Mouse (Mus musculus) forebrain, embryonic 15.5 days (tissue): ENCODE data around the gene Pate2. TPM values are rescaled to one million over a fixed set of nuclear protein-coding genes. Genes with fewer than 3 reads are reported as not detected.

Experiments
- ATAC-seq: fragments of 200-750 bp; cut with Nextera tagmentation; replicated peaks from 2 replicates; pipeline ENCODE4 v1.8.0; 2017; ENCODE audit warnings: mild to moderate bottlenecking, moderate TSS enrichment, moderate library complexity
- H3K27ac ChIP-seq: fragments of 300-500 bp; sonication (generic); replicated peaks from 2 replicates; pipeline ENCODE4 v1.5.1; 2015; ENCODE audit warnings: mild to moderate bottlenecking, inconsistent platforms
- H3K27me3 ChIP-seq: fragments of 300-500 bp; sonication (generic); 2 replicates; pipeline ENCODE4 v1.6.1; 2015; ENCODE audit warnings: inconsistent platforms
- H3K36me3 ChIP-seq: fragments of 300-500 bp; sonication (generic); 2 replicates; pipeline ENCODE4 v1.6.1; 2015; ENCODE audit warnings: mild to moderate bottlenecking, inconsistent platforms
- H3K4me1 ChIP-seq: fragments of 300-500 bp; sonication (generic); 2 replicates; pipeline ENCODE4 v1.6.1; 2015; ENCODE audit warnings: inconsistent platforms
- H3K4me2 ChIP-seq: fragments of 300-500 bp; sonication (generic); replicated peaks from 2 replicates; pipeline ENCODE4 v1.6.1; 2015; ENCODE audit warnings: mild to moderate bottlenecking, inconsistent platforms
- H3K4me3 ChIP-seq: fragments of 300-500 bp; sonication (generic); 2 replicates; pipeline ENCODE4 v1.5.1; 2015; ENCODE audit warnings: mild to moderate bottlenecking, inconsistent platforms
- H3K9ac ChIP-seq: fragments of 300-500 bp; sonication (generic); replicated peaks from 2 replicates; pipeline ENCODE4 v1.6.1; 2015; ENCODE audit warnings: mild to moderate bottlenecking, inconsistent platforms
- H3K9me3 ChIP-seq: fragments of 300-500 bp; sonication (generic); 2 replicates; pipeline ENCODE4 v1.6.1; 2016; ENCODE audit warnings: inconsistent platforms
- WGBS: fragments of 180-500 bp; shearing (Covaris S2); methylation state at CpG from one replicate; pipeline ENCODE4 v1.1.7; 2015; ENCODE audit warnings: mixed read lengths; 5-methylcytosine and 5-hydroxymethylcytosine counted together
- polyA plus RNA-seq: library from polyadenylated mRNA; unstranded; fragments of >200 nt; fragmentation: Nextera tagmentation; extraction: Ambion mirVana; gene quantifications from 2 replicates; pipeline ENCODE4 v1.2.1, GENCODE M21; 2015

The Pate2 gene
- polyA plus RNA-seq, 1 experiment from 2014 or later, result 1.6 TPM

DNA sequence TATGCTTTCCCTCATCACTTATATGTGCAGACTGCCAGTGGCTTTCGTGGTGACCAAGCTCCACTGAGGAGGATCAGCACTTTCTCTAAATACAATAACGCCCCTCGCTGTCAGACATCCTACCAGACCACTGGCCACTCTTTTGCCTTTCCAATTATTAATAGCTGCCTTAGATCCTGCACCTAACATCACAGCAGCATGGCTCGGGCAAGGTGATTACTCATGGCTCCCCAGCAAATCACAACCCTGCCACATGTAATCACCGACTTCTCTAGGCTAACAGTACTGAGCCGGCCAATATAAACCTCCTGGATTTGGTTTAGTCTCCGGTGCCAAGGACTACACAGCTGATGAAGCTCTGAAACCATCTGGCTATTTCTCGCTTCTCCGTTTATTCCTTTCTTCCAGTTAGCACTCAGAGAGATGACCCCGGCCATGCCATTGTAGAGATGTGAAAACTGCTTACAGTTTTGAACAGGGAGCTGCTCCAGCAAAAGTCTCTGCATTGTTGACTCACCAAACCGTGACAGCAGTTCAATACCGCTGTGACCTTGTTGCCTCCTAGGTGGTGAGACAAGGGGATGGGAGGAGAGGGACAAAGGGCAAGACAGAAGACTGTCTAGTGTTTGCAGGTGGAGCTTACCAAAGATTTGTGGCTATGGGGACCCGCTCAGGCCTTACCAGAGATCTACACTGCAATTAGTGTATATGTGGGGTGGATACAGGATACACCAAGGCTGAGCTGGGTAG, 30.9 kb upstream of the Pate2 start:
- no peaks in the 10 kb centered on the region; the same call in 1 of the 2 replicates for H3K4me1 ChIP-seq
- no peaks in the 10 kb centered on the region for H3K27me3 ChIP-seq
- no peak overlapping the region for H3K9ac ChIP-seq
- H3K27ac ChIP-seq, result no peak overlapping the region
- WGBS, result 73% methylated on average over 13 of the region's 13 CpGs
- no peak overlapping the region for H3K4me2 ChIP-seq
- ATAC-seq, result no peak
- H3K9me3 ChIP-seq, result no peaks in the 10 kb centered on the region
- H3K36me3 ChIP-seq, result 0 out of 2 replicates have a peak, but pooled peaks cover 6% of the 10 kb centered on the region
- no peak overlapping the region for H3K4me3 ChIP-seq

DNA sequence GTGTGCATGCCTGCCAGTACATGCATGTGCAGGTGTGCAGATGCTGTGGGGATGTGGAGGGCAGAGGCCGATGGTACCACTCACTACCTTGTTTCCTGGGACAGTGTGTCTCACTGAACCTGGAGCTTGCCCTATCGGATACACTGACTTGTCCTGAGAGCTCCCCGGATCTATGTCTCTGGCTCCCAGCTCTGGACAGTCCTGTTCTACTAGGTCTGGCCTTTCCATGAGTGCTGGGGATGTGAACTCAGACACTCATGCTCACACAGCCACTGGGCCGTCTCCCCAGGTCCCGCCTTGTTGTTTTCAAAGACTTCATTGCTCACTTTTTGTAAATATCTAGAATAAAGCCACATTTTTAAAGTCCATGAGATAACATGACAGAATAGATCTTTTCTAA, 29.1 kb upstream of the Pate2 start:
- H3K27me3 ChIP-seq, result no peaks in the 10 kb centered on the region
- H3K9me3 ChIP-seq, result no peaks in the 10 kb centered on the region
- ATAC-seq, result no peak
- no peak overlapping the region for H3K4me2 ChIP-seq
- H3K36me3 ChIP-seq, result peaks cover 15% of the 10 kb centered on the region; the same call in 1 of the 2 replicates
- H3K4me1 ChIP-seq, result no peaks in the 10 kb centered on the region; the same call in 1 of the 2 replicates
- no peak overlapping the region for H3K9ac ChIP-seq
- H3K4me3 ChIP-seq, result no peak overlapping the region
- 89% methylated on average over 5 of the region's 5 CpGs for WGBS
- no peak overlapping the region for H3K27ac ChIP-seq

DNA sequence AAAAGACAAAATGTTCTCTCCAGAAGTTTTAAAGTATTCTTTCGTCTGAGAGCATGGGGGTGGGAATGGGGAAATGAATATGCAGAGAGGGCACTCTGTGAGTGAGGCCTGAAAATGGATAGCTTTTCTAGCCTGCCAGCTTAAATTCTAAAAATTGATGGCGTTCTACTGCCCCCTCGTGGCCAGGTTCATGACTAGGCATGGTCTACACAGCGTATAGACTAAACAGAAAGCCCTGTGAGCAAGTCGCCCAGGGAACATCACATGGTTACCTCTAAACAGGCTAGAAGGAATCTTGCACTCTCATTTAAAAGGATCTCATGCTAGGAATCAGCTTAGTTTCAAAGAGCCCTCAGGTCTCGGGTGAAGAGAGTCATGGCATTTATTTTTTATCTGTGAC, 28.6 kb upstream of the Pate2 start:
- H3K27me3 ChIP-seq, result no peaks in the 10 kb centered on the region
- H3K9me3 ChIP-seq, result no peaks in the 10 kb centered on the region
- WGBS, result 8% methylated on average over 6 of the region's 6 CpGs
- H3K4me2 ChIP-seq, result no peak overlapping the region
- ATAC-seq, result peak; percentile 88
- H3K4me3 ChIP-seq, result no peak overlapping the region
- H3K27ac ChIP-seq, result no peak overlapping the region
- no peaks in the 10 kb centered on the region; the same call in 1 of the 2 replicates for H3K4me1 ChIP-seq
- H3K36me3 ChIP-seq, result peaks cover 15% of the 10 kb centered on the region; the same call in 1 of the 2 replicates
- no peak overlapping the region for H3K9ac ChIP-seq

DNA sequence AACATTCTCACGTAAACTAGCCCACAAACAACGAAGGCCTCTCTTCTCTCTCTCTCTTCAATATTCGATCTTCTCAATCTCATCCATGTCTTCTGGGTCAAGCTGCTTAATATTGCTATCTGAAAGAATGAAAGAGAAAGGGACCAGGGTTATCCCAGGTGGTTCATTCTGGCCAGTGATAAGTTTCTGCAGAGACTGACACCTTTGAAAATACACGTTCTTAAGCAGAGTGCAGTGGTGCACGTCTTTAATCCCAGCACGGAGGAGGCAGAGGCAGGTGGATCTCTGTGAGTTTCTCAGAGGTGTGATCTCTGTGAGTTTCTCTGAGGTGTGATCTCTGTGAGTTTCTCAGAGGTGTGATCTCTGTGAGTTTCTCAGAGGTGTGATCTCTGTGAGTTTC, 28.1 kb upstream of the Pate2 start:
- Histone ChIP-seq H3K9ac (no peak overlapping the region), H3K9me3 (no peaks in the 10 kb centered on the region), H3K4me3 (no peak overlapping the region), H3K27me3 (no peaks in the 10 kb centered on the region), H3K27ac (no peak overlapping the region), H3K36me3 (peaks cover 15% of the 10 kb centered on the region; the same call in 1 of the 2 replicates), H3K4me1 (no peaks in the 10 kb centered on the region; the same call in 1 of the 2 replicates), H3K4me2 (no peak overlapping the region)
- ATAC-seq, result no peak
- WGBS, result 77% methylated on average over 6 of the region's 6 CpGs

DNA sequence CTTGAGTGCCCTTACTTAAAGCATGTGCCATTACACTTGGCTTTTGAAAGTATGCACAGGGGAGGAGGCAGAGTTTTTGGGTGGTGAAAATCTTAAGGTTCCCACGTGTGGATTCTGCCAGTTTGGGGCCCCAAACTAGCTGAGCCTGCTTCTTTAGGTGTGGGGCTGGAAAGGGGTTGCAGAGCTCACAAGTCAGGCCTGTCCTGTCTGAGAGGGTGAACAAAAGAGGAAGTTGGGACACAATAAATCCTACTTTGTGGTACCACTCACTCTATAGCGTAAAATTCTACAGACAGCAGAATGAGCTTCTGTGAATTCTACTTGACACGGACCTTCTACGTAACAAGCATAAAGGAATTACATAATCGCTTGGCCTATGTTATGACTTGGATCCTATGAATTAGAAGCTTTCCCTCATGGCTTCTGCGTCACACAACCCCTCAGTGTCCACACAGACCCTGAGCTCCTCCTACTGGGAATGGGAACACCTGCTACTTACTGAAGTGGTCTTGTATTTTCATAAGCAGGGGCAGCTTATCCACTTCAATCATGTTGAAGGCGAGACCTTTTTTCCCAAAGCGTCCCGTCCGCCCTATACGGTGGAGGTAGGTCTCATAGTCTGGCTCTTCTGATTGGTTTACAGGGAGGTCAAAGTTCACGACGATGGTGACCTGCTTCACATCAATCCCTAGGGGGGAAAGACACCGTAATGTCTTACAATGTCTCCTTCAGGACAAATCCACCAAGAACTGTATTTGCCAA, 26.8 kb upstream of the Pate2 start:
- Histone ChIP-seq H3K4me1 (no peaks in the 10 kb centered on the region; the same call in 1 of the 2 replicates), H3K9ac (no peak overlapping the region), H3K36me3 (peaks cover 15% of the 10 kb centered on the region; the same call in 1 of the 2 replicates), H3K27me3 (no peaks in the 10 kb centered on the region), H3K4me2 (no peak overlapping the region), H3K4me3 (no peak overlapping the region), H3K9me3 (no peaks in the 10 kb centered on the region), H3K27ac (no peak overlapping the region)
- WGBS, result 88% methylated on average over 14 of the region's 14 CpGs
- no peak for ATAC-seq

DNA sequence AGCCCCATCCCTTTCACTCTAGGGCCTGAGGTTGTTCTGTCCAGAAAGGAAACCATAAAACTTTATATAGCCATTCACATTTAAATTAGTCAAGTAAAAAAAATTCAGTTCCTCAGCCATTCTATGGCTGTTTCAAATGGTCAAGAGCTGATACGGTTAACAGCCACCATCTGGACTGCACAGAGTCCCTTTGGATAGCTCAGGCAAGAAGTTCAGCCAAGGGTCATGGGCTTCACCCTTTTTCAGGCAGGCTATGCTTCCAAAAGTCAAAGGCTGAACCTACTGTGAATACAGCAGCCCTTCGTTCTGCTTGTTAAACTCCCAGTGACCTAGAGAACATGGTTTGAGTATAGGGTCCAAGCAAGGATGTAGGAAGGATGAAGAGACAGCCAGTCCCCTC, 25.4 kb upstream of the Pate2 start:
- H3K4me1 ChIP-seq, result no peaks in the 10 kb centered on the region
- H3K36me3 ChIP-seq, result peaks cover 15% of the 10 kb centered on the region; the same call in 1 of the 2 replicates
- H3K27me3 ChIP-seq, result no peaks in the 10 kb centered on the region
- no peak overlapping the region for H3K4me3 ChIP-seq
- ATAC-seq, result no peak
- no peak overlapping the region for H3K4me2 ChIP-seq
- H3K9ac ChIP-seq, result no peak overlapping the region
- H3K27ac ChIP-seq, result no peak overlapping the region
- 84% methylated on average over 2 of the region's 2 CpGs for WGBS
- no peaks in the 10 kb centered on the region for H3K9me3 ChIP-seq

DNA sequence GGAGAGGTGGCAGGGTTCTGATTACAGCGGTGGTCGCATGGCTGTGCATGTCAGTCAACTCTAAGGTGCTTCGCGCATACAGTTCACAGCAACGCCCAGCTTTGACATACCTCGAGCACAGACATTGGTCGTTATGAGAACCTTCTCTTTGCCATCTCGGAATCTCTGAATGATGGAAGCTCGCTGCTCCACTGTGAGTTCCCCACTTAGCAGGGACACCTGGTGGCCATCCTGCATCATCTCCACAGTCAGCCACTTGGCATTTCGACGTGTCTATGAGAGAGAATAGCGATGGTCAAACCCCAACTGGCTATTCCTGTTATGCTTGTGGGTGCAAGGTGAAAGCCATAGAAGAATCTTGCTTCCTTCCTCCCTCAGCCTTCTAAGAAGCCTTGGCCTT, 24.4 kb upstream of the Pate2 start:
- no peak for ATAC-seq
- no peak overlapping the region for H3K4me2 ChIP-seq
- H3K9me3 ChIP-seq, result no peaks in the 10 kb centered on the region
- peaks cover 15% of the 10 kb centered on the region; the same call in 1 of the 2 replicates for H3K36me3 ChIP-seq
- WGBS, result 76% methylated on average over 12 of the region's 12 CpGs
- no peaks in the 10 kb centered on the region for H3K4me1 ChIP-seq
- no peak overlapping the region for H3K4me3 ChIP-seq
- no peak overlapping the region for H3K9ac ChIP-seq
- no peak overlapping the region for H3K27ac ChIP-seq
- H3K27me3 ChIP-seq, result no peaks in the 10 kb centered on the region

DNA sequence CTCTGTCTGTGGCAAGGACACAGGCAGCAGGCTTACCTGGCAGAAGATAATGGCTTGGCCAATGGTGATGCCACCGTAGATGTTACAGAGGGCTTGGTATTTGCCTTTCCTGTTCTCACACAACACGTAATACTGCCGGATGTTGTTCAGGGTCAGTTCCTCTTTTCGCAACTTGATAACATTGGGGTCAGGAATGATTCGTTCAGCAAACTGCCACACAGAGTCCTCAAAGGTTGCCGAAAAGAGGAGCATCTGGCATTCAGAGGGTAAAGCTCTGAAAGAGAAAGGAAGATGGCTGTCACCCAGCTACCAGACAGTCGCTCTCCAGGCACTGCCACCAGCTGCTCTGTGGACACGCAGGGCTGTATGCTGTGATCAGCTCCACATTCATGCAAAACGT, 23.3 kb upstream of the Pate2 start:
- ATAC-seq, result no peak
- no peak overlapping the region for H3K4me2 ChIP-seq
- no peaks in the 10 kb centered on the region for H3K9me3 ChIP-seq
- H3K27me3 ChIP-seq, result no peaks in the 10 kb centered on the region
- H3K36me3 ChIP-seq, result peaks cover 15% of the 10 kb centered on the region; the same call in 1 of the 2 replicates
- H3K27ac ChIP-seq, result no peak overlapping the region
- H3K4me1 ChIP-seq, result no peaks in the 10 kb centered on the region
- no peak overlapping the region for H3K9ac ChIP-seq
- 83% methylated on average over 9 of the region's 9 CpGs for WGBS
- no peak overlapping the region for H3K4me3 ChIP-seq

DNA sequence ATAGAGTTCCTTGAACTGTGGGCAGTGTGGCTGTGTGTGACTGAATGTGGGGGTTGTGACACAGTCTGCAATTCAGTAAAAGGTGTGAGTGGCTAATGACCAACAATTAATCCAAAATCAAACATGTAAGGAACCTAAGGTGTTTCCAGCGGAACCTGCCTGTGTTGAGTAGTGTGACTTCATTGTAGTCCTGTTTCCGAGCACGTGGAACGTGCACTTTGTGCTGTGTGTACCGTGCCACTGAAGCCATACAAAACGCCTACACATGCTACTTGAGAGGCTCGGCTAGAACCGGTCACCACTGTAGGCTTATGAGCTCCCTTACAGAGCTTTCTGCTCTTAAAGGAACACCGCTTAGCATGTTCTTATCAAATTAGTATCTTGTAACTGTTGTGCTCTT, 21.6 kb upstream of the Pate2 start:
- Histone ChIP-seq H3K27ac (no peak overlapping the region), H3K4me1 (no peaks in the 10 kb centered on the region), H3K4me2 (no peak overlapping the region), H3K36me3 (peaks cover 8% of the 10 kb centered on the region; the same call in 1 of the 2 replicates), H3K27me3 (no peaks in the 10 kb centered on the region), H3K9me3 (no peaks in the 10 kb centered on the region), H3K4me3 (no peak overlapping the region), H3K9ac (no peak overlapping the region)
- WGBS, result 81% methylated on average over 9 of the region's 9 CpGs
- ATAC-seq, result no peak

DNA sequence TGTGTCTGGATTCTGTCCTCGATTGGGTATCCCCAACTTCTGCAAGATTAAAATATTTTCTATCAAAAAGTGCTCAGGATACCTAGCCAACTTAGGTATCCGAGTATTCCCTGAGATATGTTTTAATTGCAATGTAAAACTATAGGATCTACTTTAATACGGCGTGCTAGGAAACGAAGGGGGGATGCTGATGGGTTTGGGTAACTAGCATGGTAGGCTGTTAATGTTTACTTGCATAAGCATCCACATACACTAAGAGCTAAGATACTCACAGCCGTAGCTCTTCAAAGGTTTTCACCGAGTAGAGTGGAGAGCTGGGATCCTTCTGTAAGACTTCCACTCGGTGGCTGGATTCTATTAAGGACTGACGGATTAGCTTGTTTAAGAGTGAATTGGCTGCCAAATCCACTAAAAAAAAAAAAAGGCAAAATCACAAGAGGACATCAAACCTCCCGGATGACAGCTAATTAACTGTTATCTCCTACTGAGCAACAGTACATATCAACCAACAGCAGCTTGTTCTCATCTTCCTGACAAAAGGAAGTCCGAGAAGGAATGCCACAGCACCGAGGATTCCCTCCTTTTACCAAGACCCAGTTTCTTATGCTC, 13.5 kb upstream of the Pate2 start:
- H3K4me2 ChIP-seq, result no peak overlapping the region
- no peaks in the 10 kb centered on the region for H3K9me3 ChIP-seq
- peaks cover 9% of the 10 kb centered on the region for H3K36me3 ChIP-seq
- H3K4me1 ChIP-seq, result peaks cover 25% of the 10 kb centered on the region
- no peak overlapping the region for H3K4me3 ChIP-seq
- ATAC-seq, result no peak
- H3K27me3 ChIP-seq, result no peaks in the 10 kb centered on the region
- H3K9ac ChIP-seq, result no peak overlapping the region
- no peak overlapping the region for H3K27ac ChIP-seq
- 70% methylated on average over 12 of the region's 12 CpGs for WGBS

DNA sequence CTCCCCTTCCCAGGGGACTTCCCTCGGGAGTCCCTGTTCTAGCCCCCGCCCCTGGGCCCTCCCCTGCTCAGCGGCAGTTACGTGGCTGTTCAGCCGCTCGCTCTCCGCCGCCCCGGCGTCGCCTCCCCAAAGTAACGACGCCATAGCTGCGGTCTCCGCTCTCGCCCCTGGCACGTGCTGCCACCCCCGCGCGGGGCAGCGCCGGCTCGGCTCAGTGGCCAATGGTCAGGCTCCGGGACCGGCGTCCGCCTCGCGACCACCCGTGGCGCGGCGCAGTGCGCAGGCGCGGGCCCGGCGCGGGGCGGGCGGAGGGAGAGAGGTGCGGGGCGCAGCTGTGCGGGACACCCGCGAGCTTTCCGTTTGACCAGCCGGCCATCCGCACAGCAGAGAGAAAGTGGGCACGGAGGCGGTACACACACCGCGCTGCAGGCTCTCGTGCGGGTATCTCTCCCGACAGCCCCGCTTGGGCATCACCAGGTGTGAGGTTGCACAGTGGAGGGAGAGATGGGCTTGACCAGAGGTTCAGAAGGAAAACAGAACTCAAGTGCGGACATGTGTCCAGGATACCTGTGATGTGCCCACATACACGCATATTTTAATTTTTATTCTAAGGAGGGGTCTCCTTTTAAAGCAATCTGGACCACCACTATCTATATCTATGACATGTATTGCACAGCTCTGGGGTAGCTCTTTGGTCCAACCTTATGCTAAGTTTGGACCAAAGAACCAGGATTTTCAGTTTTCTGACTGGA, 11.7 kb upstream of the Pate2 start, which contains the start of the genes Ddx25 and Pus3:
Gene Ddx25, minus strand, starts transcription at position 272 of the 752 bp plus-strand sequence.
Gene Pus3, plus strand, starts transcription at position 339 of the 752 bp plus-strand sequence.
- H3K4me1 ChIP-seq, result peaks cover 25% of the 10 kb centered on the region
- peaks cover 16% of the 10 kb centered on the region for H3K36me3 ChIP-seq
- ATAC-seq, result peak; percentile 81
- 1% methylated on average over 59 of the region's 59 CpGs for whole genome bisulfite sequencing
- H3K9ac ChIP-seq, result peak within 1 kb of the TSS; percentile 68
- peak within 1 kb of the TSS; percentile 85 for H3K4me3 ChIP-seq
- no peaks in the 10 kb centered on the region for H3K27me3 ChIP-seq
- peak within 1 kb of the TSS; percentile 77 for H3K27ac ChIP-seq
- H3K4me2 ChIP-seq, result peak within 1 kb of the TSS; percentile 91
- H3K9me3 ChIP-seq, result no peaks in the 10 kb centered on the region
